Mouse (Mus musculus): Measurements from ENCODE around the gene Numb. TPM values are rescaled to one million over a fixed set of nuclear protein-coding genes. Genes with fewer than 3 reads are reported as not detected.
A peak's percentile ranks its signal among the peaks of the same experiment; 100 is the strongest.

Gene Numb
- polyA plus RNA-seq, 1 experiment from 2014 or later, result 12.9 TPM

- H3K27me3 ChIP-seq (replicated peaks; ENCODE audit: control insufficient read depth, insufficient read depth, low read length), result no peaks in the 10 kb centered on the region
- no peaks in the 10 kb centered on the region for H3K9me3 ChIP-seq (replicated peaks; ENCODE audit: control insufficient read depth, low read length)
- no peaks in the 10 kb centered on the region for H3K36me3 ChIP-seq (ENCODE audit: control insufficient read depth, insufficient read depth, low read length)
- no peak overlapping the region for H3K27ac ChIP-seq (ENCODE audit: low read depth, low read length)
- H3K9ac ChIP-seq (ENCODE audit: low read length), result no peak overlapping the region
- ATAC-seq (no peak), DNase-seq (ENCODE audit: low spot score) (peak; percentile 8)
- H3K4me3 ChIP-seq (ENCODE audit: low read depth, low read length), result no peak overlapping the region
- H3K4me1 ChIP-seq (ENCODE audit: control insufficient read depth, insufficient read depth, low read length), result peaks cover 14% of the 10 kb centered on the region
- no peak overlapping the region for H3K4me2 ChIP-seq (ENCODE audit: low read length)
- WGBS, result 43% methylated on average over 4 of the region's 4 CpGs
These were observed 159.0 kb downstream of the Numb start for GRCm38 (mm10) chr12:83762706-83763105.

DNA sequence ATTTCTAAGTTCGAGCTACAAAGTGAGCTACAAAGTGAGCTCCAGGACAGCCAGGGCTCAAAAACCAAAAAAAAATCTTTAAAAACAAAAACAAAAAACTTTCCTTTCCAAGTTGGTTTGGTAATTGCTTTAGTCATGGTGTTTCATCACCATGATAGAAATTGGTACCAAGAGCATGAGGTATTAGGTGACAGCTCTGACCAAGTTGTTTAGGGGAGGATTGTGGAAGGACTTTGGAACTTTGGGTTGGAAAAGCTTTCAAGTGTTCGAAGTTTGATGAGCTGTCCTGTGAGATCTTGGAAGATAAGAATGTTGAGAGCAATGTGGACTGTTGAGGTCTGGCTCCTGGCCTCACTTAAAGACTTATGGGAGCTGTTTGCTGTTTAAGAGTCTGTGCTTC lies 161.5 kb downstream of the Numb start:
- ATAC-seq (no peak), DNase-seq (ENCODE audit: low spot score) (no peak)
- WGBS, result 88% methylated on average over 2 of the region's 2 CpGs
- Histone ChIP-seq H3K9me3 (replicated peaks; ENCODE audit: control insufficient read depth, low read length) (no peaks in the 10 kb centered on the region), H3K27me3 (replicated peaks; ENCODE audit: control insufficient read depth, insufficient read depth, low read length) (no peaks in the 10 kb centered on the region), H3K27ac (ENCODE audit: low read depth, low read length) (no peak overlapping the region), H3K9ac (ENCODE audit: low read length) (no peak overlapping the region), H3K4me3 (ENCODE audit: low read depth, low read length) (no peak overlapping the region), H3K4me2 (ENCODE audit: low read length) (no peak overlapping the region), H3K36me3 (ENCODE audit: control insufficient read depth, insufficient read depth, low read length) (no peaks in the 10 kb centered on the region), H3K4me1 (ENCODE audit: control insufficient read depth, insufficient read depth, low read length) (peaks cover 14% of the 10 kb centered on the region)

GRCm38 (mm10) chr12:83758735-83759134 lies 163.0 kb downstream of the Numb start:
- Histone ChIP-seq H3K4me3 (ENCODE audit: low read depth, low read length) (no peak overlapping the region), H3K27ac (ENCODE audit: low read depth, low read length) (no peak overlapping the region), H3K4me1 (ENCODE audit: control insufficient read depth, insufficient read depth, low read length) (peaks cover 8% of the 10 kb centered on the region), H3K36me3 (ENCODE audit: control insufficient read depth, insufficient read depth, low read length) (no peaks in the 10 kb centered on the region), H3K9me3 (replicated peaks; ENCODE audit: control insufficient read depth, low read length) (no peaks in the 10 kb centered on the region), H3K9ac (ENCODE audit: low read length) (no peak overlapping the region), H3K4me2 (ENCODE audit: low read length) (no peak overlapping the region), H3K27me3 (replicated peaks; ENCODE audit: control insufficient read depth, insufficient read depth, low read length) (no peaks in the 10 kb centered on the region)
- no peak for DNase-seq (ENCODE audit: low spot score)
- 67% methylated on average over 10 of the region's 10 CpGs for WGBS
- no peak for ATAC-seq

DNA sequence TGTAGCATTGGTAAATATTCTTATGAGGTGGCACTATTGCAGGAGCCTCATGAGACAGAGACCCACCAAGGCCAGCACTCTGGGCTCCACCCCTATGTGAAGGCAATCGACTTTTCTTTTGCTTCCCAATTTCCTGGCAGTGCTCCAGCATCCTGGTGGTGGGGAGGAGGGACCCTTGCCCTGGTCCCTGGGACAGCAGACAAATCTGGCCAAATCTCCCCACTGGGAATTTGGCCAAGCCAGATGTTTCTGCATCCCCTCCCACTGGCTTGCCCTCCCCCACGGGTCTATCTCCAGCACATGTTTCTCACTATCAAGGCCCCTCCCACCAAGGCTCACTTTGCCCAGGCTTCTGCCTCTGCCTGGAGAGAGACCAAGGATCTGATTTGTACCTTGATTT lies 169.2 kb downstream of the Numb start:
- no peaks in the 10 kb centered on the region for H3K27me3 ChIP-seq (replicated peaks; ENCODE audit: control insufficient read depth, insufficient read depth, low read length)
- H3K36me3 ChIP-seq (ENCODE audit: control insufficient read depth, insufficient read depth, low read length), result no peaks in the 10 kb centered on the region
- no peak for ATAC-seq
- no peaks in the 10 kb centered on the region for H3K4me1 ChIP-seq (ENCODE audit: control insufficient read depth, insufficient read depth, low read length)
- H3K9ac ChIP-seq (ENCODE audit: low read length), result no peak overlapping the region
- no peaks in the 10 kb centered on the region for H3K9me3 ChIP-seq (replicated peaks; ENCODE audit: control insufficient read depth, low read length)
- no peak overlapping the region for H3K4me3 ChIP-seq (ENCODE audit: low read depth, low read length)
- no peak overlapping the region for H3K27ac ChIP-seq (ENCODE audit: low read depth, low read length)
- H3K4me2 ChIP-seq (ENCODE audit: low read length), result no peak overlapping the region
- no peak for DNase-seq (ENCODE audit: low spot score)
- 53% methylated on average over 2 of the region's 2 CpGs for whole genome bisulfite sequencing

- DNase-seq (ENCODE audit: low spot score) (no peak), ATAC-seq (no peak)
- 29% methylated on average over 1 of the region's 1 CpGs for WGBS
- H3K27me3 ChIP-seq (replicated peaks; ENCODE audit: control insufficient read depth, insufficient read depth, low read length), result no peaks in the 10 kb centered on the region
- H3K9me3 ChIP-seq (replicated peaks; ENCODE audit: control insufficient read depth, low read length), result no peaks in the 10 kb centered on the region
- H3K27ac ChIP-seq (ENCODE audit: low read depth, low read length), result no peak overlapping the region
- no peak overlapping the region for H3K4me2 ChIP-seq (ENCODE audit: low read length)
- no peaks in the 10 kb centered on the region for H3K4me1 ChIP-seq (ENCODE audit: control insufficient read depth, insufficient read depth, low read length)
- no peaks in the 10 kb centered on the region for H3K36me3 ChIP-seq (ENCODE audit: control insufficient read depth, insufficient read depth, low read length)
- H3K4me3 ChIP-seq (ENCODE audit: low read depth, low read length), result no peak overlapping the region
- no peak overlapping the region for H3K9ac ChIP-seq (ENCODE audit: low read length)
These were observed 172.5 kb downstream of the Numb start for GRCm38 (mm10) chr12:83749186-83749585.

Other genes with a start within 250 kb of the Numb start
- 73.4 and 79.5 TPM in 2 replicates for gene Psen1, start 233.8 kb downstream of the Numb start, polyA plus RNA-seq (2014; fragmentation: Nextera tagmentation; extraction: Ambion mirVana)
- gene Papln, start 158.3 kb downstream of the Numb start, polyA plus RNA-seq (2014; fragmentation: Nextera tagmentation; extraction: Ambion mirVana), result 0.09 and 0.11 TPM in 2 replicates
- gene Riox1, start 28.7 kb upstream of the Numb start, polyA plus RNA-seq (2014; fragmentation: Nextera tagmentation; extraction: Ambion mirVana), result 8.7 and 9.9 TPM in 2 replicates
- not detected in 2 replicates for gene Heatr4, start 62.9 kb upstream of the Numb start, polyA plus RNA-seq (2014; fragmentation: Nextera tagmentation; extraction: Ambion mirVana)
- gene Acot2, start 65.9 kb upstream of the Numb start, polyA plus RNA-seq (2014; fragmentation: Nextera tagmentation; extraction: Ambion mirVana), result 4.3 and 5.6 TPM in 2 replicates
- 81.2 and 83.6 TPM in 2 replicates for gene Acot1, start 87.6 kb upstream of the Numb start, polyA plus RNA-seq (2014; fragmentation: Nextera tagmentation; extraction: Ambion mirVana)
- gene Acot4, start 116.4 kb upstream of the Numb start, polyA plus RNA-seq (2014; fragmentation: Nextera tagmentation; extraction: Ambion mirVana), result 0.14 and 0.22 TPM in 2 replicates
- gene Gm49366, start 117.0 kb upstream of the Numb start, polyA plus RNA-seq (2014; fragmentation: Nextera tagmentation; extraction: Ambion mirVana), result not detected in 2 replicates
- gene Acot3, start 130.2 kb upstream of the Numb start, polyA plus RNA-seq (2014; fragmentation: Nextera tagmentation; extraction: Ambion mirVana), result 0.34 and 0.72 TPM in 2 replicates
- gene Acot5, start 147.4 kb upstream of the Numb start, polyA plus RNA-seq (2014; fragmentation: Nextera tagmentation; extraction: Ambion mirVana), result not detected in 2 replicates
- 1.5 and 1.8 TPM in 2 replicates for gene Acot6, start 178.7 kb upstream of the Numb start, polyA plus RNA-seq (2014; fragmentation: Nextera tagmentation; extraction: Ambion mirVana)
- gene Dnal1, start 192.4 kb upstream of the Numb start, polyA plus RNA-seq (2014; fragmentation: Nextera tagmentation; extraction: Ambion mirVana), result 6.6 and 8.9 TPM in 2 replicates
- gene Pnma1, start 226.6 kb upstream of the Numb start, polyA plus RNA-seq (2014; fragmentation: Nextera tagmentation; extraction: Ambion mirVana), result 4.1 and 6.0 TPM in 2 replicates